Mouse (Mus musculus) lung, adult 2 months (tissue): Measurements from ENCODE around the gene Slc5a4a. TPM values are rescaled to one million over a fixed set of nuclear protein-coding genes. Genes with fewer than 3 reads are reported as not detected.

Experiments
- DNase-seq: peaks from one replicate; pipeline ENCODE4 v3.0.0; 2022
- H3K4me1 ChIP-seq: fragments of 200-500 bp; 2 replicates; pipeline ENCODE4 v1.6.1; 2011; ENCODE audit warnings: low read length; ENCODE audit not compliant: control insufficient read depth, insufficient read depth
- H3K4me3 ChIP-seq: fragments of 200-500 bp; replicated peaks from 2 replicates; pipeline ENCODE3; 2011; ENCODE audit warnings: low read depth, mild to moderate bottlenecking, control low read depth, low read length; ENCODE audit errors: extremely low read depth
- CTCF ChIP-seq: fragments of 200-500 bp; IDR thresholded peaks from 2 replicates; pipeline ENCODE4 v1.5.1; 2011; ENCODE audit warnings: mild to moderate bottlenecking, low read length, control low read depth; ENCODE audit not compliant: insufficient read depth
- POLR2A ChIP-seq: fragments of 200-500 bp; IDR thresholded peaks from 2 replicates; pipeline ENCODE4 v1.6.1; 2011; ENCODE audit warnings: low read depth, mild to moderate bottlenecking, control low read depth, low read length, borderline replicate concordance; ENCODE audit errors: extremely low read depth
- WGBS: fragments of 180-500 bp; shearing (Covaris S2); methylation state at CpG from one replicate; pipeline ENCODE4 v1.1.7; 2018; 5-methylcytosine and 5-hydroxymethylcytosine counted together
- polyA plus RNA-seq: library from polyadenylated mRNA; depleted of rRNA; stranded (reverse); fragments of >200 nt; gene quantifications from 2 replicates; pipeline ENCODE4 v1.2.3, GENCODE M21; 2012

Gene Slc5a4a
- polyA plus RNA-seq, 1 experiment: not detected

DNA sequence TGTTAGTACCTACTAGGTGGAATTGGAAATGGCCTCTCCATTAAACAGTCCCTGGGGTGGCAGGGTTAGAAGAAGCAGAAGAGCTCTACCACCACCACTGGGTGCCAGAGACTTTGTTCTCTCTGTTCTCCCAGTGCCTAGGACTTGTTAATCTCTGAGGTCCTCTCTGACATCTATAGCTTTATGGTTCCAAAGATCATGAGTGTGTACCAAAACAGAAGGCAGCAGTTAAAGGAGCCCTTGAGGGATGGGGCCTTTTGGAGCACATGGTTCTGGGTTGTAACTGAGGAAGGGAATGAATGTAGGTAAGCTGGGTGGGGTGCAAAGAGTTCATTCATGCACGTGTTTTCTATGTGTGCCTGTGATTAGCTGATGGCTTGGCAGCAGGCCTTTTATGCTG lies 10.8 kb downstream of the Slc5a4a start:
- no peak overlapping the region for H3K4me3 ChIP-seq
- TF ChIP-seq CTCF (no peak), POLR2A (no peak)
- DNase-seq: no peak
- 41% methylated on average over 1 of the region's 1 CpGs for WGBS
- H3K4me1 ChIP-seq: no peaks in the 10 kb centered on the region

DNA sequence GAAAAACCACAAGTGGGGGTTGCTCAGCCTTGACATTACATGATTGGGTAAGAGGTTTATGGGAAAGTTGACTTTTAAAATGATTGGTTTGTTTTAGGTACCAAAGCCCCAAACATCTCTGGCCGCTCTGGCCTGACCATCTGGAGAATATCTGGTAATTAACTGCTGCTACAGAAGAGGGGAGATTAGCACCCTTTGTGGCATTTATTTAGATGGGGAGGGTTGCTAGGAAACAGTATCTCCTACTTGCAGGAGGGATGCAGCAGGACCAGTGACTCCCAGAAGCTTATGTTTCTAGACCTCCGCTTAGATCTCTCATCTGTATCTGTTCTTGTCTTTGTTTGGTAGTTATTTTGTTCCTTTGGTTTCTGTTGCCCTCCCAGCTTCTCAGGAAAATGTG lies 27.6 kb downstream of the Slc5a4a start:
- no peaks in the 10 kb centered on the region for H3K4me1 ChIP-seq
- no peak for DNase-seq
- H3K4me3 ChIP-seq: no peak overlapping the region
- TF ChIP-seq POLR2A (no peak), CTCF (no peak)
- WGBS: 59% methylated on average over 2 of the region's 2 CpGs

GRCm38 (mm10) chr10:76185216-76185615 lies 38.0 kb downstream of the Slc5a4a start:
- no peak for DNase-seq
- WGBS: 55% methylated on average over 4 of the region's 4 CpGs
- no peak for TF ChIP-seq CTCF
- no peak for TF ChIP-seq POLR2A
- no peaks in the 10 kb centered on the region for H3K4me1 ChIP-seq
- H3K4me3 ChIP-seq: no peak overlapping the region

DNA sequence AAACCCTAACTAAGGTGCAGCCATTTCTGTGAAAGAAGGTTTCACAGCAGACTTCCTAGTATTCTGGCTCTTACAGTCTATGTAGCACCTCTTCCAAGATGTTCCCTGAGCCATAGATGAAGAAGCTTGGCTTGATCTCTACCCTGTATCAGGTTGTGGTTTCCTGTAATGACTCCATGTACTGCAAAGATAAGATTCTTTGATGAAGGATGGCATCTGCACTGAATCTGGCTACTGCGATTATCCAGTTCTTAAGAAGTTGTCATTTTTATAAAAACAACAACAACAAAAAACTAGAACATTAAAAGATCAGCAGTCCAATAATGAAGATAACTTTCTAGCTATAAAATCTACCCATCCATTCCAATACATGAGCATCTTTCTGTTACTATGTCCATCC lies 40.8 kb downstream of the Slc5a4a start:
- Histone ChIP-seq H3K4me3 (no peak overlapping the region), H3K4me1 (no peaks in the 10 kb centered on the region)
- 87% methylated on average over 1 of the region's 1 CpGs for WGBS
- no peak for DNase-seq
- no peak for TF ChIP-seq CTCF
- TF ChIP-seq POLR2A: no peak

GRCm38 (mm10) chr10:76201416-76201815 lies 54.2 kb downstream of the Slc5a4a start:
- no peak overlapping the region for H3K4me3 ChIP-seq
- WGBS: 89% methylated on average over 3 of the region's 3 CpGs
- H3K4me1 ChIP-seq: no peaks in the 10 kb centered on the region
- DNase-seq: no peak
- TF ChIP-seq CTCF (no peak), POLR2A (no peak)

DNA sequence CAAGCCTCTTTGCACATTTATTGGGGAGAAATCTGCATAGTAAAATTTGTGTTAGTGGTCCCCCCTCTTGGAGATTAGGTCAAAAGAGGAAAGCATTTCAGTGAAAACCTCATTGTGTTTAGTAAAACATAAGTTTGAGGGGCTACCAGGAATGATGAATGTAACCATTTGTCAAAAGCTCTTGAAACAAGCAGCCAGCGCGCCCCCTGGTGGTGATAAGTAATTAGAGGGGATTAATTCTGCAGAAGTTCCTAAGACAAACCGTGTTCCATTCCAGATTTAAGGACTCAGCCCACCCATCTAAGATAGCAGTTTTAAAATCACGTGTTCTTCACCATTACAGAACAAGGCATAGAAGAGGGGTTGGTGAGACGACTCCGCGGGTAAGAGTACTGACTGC lies 54.7 kb downstream of the Slc5a4a start:
- WGBS: 22% methylated on average over 7 of the region's 7 CpGs
- Histone ChIP-seq H3K4me1 (no peaks in the 10 kb centered on the region), H3K4me3 (no peak overlapping the region)
- peak; percentile 61 for DNase-seq
- TF ChIP-seq POLR2A (no peak), CTCF (peak; percentile 37; the same call in 1 of the 2 replicates)

GRCm38 (mm10) chr10:76203798-76204283 lies 56.6 kb downstream of the Slc5a4a start:
- Histone ChIP-seq H3K4me3 (no peak overlapping the region), H3K4me1 (no peaks in the 10 kb centered on the region)
- DNase-seq: no peak
- TF ChIP-seq POLR2A (no peak), CTCF (no peak)
- 26% methylated on average over 18 of the region's 18 CpGs for WGBS

GRCm38 (mm10) chr10:76207262-76207796 lies 60.1 kb downstream of the Slc5a4a start:
- no peaks in the 10 kb centered on the region for H3K4me1 ChIP-seq
- no peak for DNase-seq
- WGBS: 88% methylated on average over 13 of the region's 13 CpGs
- TF ChIP-seq POLR2A (no peak), CTCF (no peak)
- H3K4me3 ChIP-seq: no peak overlapping the region

DNA sequence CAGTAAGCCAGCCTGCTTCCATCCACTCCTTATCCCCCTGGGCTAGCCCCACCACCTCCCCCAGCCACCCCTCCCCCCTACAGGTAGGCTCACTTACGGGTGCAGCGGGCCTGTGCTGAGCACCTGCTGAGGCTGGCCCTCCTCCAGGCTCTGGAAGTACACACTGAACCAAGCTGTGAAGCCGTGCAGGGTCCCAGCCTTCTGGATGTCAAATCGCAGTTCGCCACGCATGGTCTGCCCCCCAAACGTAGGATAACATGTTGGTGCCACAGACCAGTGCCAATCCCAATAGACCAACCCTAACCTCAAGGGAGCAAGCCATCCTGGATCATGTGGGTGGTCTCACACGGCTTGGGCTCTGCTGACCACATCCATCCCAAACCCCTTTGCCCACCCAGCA lies 62.0 kb downstream of the Slc5a4a start:
- Histone ChIP-seq H3K4me1 (no peaks in the 10 kb centered on the region), H3K4me3 (no peak overlapping the region)
- 87% methylated on average over 8 of the region's 8 CpGs for WGBS
- no peak for DNase-seq
- TF ChIP-seq POLR2A (no peak), CTCF (no peak)

DNA sequence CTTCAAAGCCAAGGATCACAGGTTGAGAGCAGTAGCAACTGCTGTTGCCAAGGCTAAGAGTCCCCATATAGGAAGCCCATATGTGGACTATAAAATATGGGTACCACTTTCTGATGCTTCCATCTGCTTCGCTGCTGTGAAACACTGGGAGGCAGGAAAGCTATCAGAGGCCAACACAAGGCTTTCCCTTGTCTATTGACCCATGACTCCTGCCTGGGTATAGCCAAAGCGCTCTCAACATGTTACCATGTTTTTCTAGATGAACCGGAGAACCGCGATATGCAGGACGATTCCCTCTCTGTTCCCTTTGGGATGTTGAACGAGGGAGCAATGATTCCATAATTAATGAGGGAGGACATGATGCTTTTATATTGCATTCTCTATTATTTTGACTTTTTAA lies 63.6 kb downstream of the Slc5a4a start:
- 96% methylated on average over 7 of the region's 7 CpGs for WGBS
- Histone ChIP-seq H3K4me1 (no peaks in the 10 kb centered on the region), H3K4me3 (no peak overlapping the region)
- TF ChIP-seq CTCF (no peak), POLR2A (no peak)
- DNase-seq: no peak

DNA sequence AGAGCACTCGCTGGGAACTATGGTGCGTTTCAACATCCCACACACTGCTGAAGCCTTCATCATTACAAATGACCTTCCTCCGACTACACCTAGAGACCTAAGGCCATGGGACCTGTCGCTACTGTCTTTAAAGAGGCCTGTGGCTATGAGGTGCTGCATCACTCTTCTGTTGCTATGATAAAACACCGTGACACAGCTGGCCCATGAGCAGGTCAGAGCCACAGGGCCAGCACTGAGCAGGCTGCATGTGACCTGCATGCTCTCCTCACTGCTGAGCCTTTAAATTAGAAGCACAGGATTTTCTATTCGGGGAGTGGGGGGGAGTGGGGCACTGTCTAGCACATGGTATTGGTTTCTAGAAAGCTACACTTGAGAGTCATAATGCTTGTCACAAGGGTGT lies 64.9 kb downstream of the Slc5a4a start:
- Histone ChIP-seq H3K4me1 (no peaks in the 10 kb centered on the region), H3K4me3 (no peak overlapping the region)
- no peak for DNase-seq
- 92% methylated on average over 6 of the region's 6 CpGs for WGBS
- no peak for TF ChIP-seq CTCF
- no peak for TF ChIP-seq POLR2A
